Mouse (Mus musculus) heart, embryonic 10.5 days (tissue): ENCODE data around the gene Rpa2. TPM values are rescaled to one million over a fixed set of nuclear protein-coding genes. Genes with fewer than 3 reads are reported as not detected.
"Not testable (repeated sequence)": the region's sequence is repeated elsewhere in the genome, so short reads cannot be mapped to it uniquely, and the experiment has no call there.

Experiments
- DNase-seq: peaks from one replicate; pipeline ENCODE4 v3.0.0-alpha.2; 2017; ENCODE audit warnings: low spot score
- H3K27ac ChIP-seq: fragments of 300-500 bp; sonication (generic); 2 replicates; pipeline ENCODE4 v1.5.1; 2016; ENCODE audit warnings: mild to moderate bottlenecking
- H3K27me3 ChIP-seq: fragments of 300-500 bp; sonication (generic); 2 replicates; pipeline ENCODE4 v1.6.1; 2016; ENCODE audit warnings: mild to moderate bottlenecking; ENCODE audit not compliant: poor library complexity, insufficient read depth, severe bottlenecking
- H3K36me3 ChIP-seq: fragments of 300-500 bp; sonication (generic); 2 replicates; pipeline ENCODE4 v1.6.1; 2016; ENCODE audit warnings: mild to moderate bottlenecking, moderate library complexity
- H3K4me1 ChIP-seq: fragments of 300-500 bp; sonication (generic); 2 replicates; pipeline ENCODE4 v1.6.1; 2016; ENCODE audit warnings: mild to moderate bottlenecking
- H3K4me3 ChIP-seq: fragments of 300-500 bp; sonication (generic); 2 replicates; pipeline ENCODE4 v1.5.1; 2016; ENCODE audit warnings: mild to moderate bottlenecking, moderate library complexity
- H3K9me3 ChIP-seq: fragments of 300-500 bp; sonication (generic); 2 replicates; pipeline ENCODE4 v1.6.1; 2016; ENCODE audit warnings: mild to moderate bottlenecking, moderate library complexity
- WGBS: fragments of 180-500 bp; shearing (Covaris S2); methylation state at CpG from one replicate; pipeline ENCODE4 v1.1.7; 2016; 5-methylcytosine and 5-hydroxymethylcytosine counted together
- polyA plus RNA-seq: library from polyadenylated mRNA; unstranded; fragments of >200 nt; fragmentation: Nextera tagmentation; extraction: Ambion mirVana; gene quantifications from 2 replicates; pipeline ENCODE4 v1.2.1, GENCODE M21; 2016

The Rpa2 gene
- polyA plus RNA-seq, 1 experiment from 2014 or later, result 131 TPM

- H3K27me3 ChIP-seq, result no peaks in the 10 kb centered on the region
- peak overlapping the region; percentile 25; the same call in 1 of the 2 replicates for H3K27ac ChIP-seq
- H3K4me1 ChIP-seq, result peaks cover 20% of the 10 kb centered on the region
- WGBS, result 44% methylated on average over 9 of the region's 9 CpGs
- no peak for DNase-seq
- H3K4me3 ChIP-seq, result no peak overlapping the region
- no peaks in the 10 kb centered on the region for H3K36me3 ChIP-seq
- H3K9me3 ChIP-seq, result no peaks in the 10 kb centered on the region
Measured at GRCm38 (mm10) chr4:132747664-132748259, 20.4 kb upstream of the Rpa2 start.

- 91% methylated on average over 4 of the region's 4 CpGs for whole genome bisulfite sequencing
- DNase-seq, result no peak
- H3K27ac ChIP-seq, result no peak overlapping the region
Measured at GRCm38 (mm10) chr4:132748778-132749177, 19.4 kb upstream of the Rpa2 start.

GRCm38 (mm10) chr4:132749258-132749982, 18.7 kb upstream of the Rpa2 start:
- no peaks in the 10 kb centered on the region for H3K36me3 ChIP-seq
- whole genome bisulfite sequencing, result 80% methylated on average over 6 of the region's 6 CpGs
- peaks cover 18% of the 10 kb centered on the region for H3K4me1 ChIP-seq
- H3K4me3 ChIP-seq, result no peak overlapping the region
- H3K27me3 ChIP-seq, result no peaks in the 10 kb centered on the region
- no peaks in the 10 kb centered on the region for H3K9me3 ChIP-seq
- DNase-seq, result no peak
- H3K27ac ChIP-seq, result no peak overlapping the region

More at GRCm38 (mm10) chr4:132748778-132749177, 19.4 kb upstream of the Rpa2 start:
- Histone ChIP-seq H3K9me3 (no peaks in the 10 kb centered on the region), H3K27me3 (no peaks in the 10 kb centered on the region), H3K4me3 (no peak overlapping the region), H3K36me3 (no peaks in the 10 kb centered on the region), H3K4me1 (peaks cover 24% of the 10 kb centered on the region)

- no peak overlapping the region for H3K27ac ChIP-seq
- peaks cover 14% of the 10 kb centered on the region for H3K27me3 ChIP-seq
- H3K36me3 ChIP-seq, result no peaks in the 10 kb centered on the region
- H3K4me3 ChIP-seq, result no peak overlapping the region
- peaks cover 12% of the 10 kb centered on the region for H3K4me1 ChIP-seq
- 49% methylated on average over 6 of the region's 6 CpGs for WGBS
- no peak for DNase-seq
- H3K9me3 ChIP-seq, result no peaks in the 10 kb centered on the region
Measured at GRCm38 (mm10) chr4:132752992-132753391, 15.1 kb upstream of the Rpa2 start.

- H3K27ac ChIP-seq, result peak within 1 kb of the TSS; percentile 72
Measured at GRCm38 (mm10) chr4:132756974-132757373, 11.2 kb upstream of the Rpa2 start, which contains the start of gene Smpdl3b. TSS of gene Smpdl3b (minus strand) at chr4:132757252.

GRCm38 (mm10) chr4:132757633-132758351, 10.3 kb upstream of the Rpa2 start:
- Histone ChIP-seq H3K27ac (no peak overlapping the region), H3K9me3 (no peaks in the 10 kb centered on the region), H3K4me1 (peaks cover 8% of the 10 kb centered on the region), H3K4me3 (no peak overlapping the region), H3K27me3 (peaks cover 17% of the 10 kb centered on the region), H3K36me3 (no peaks in the 10 kb centered on the region)
- no peak for DNase-seq
- 73% methylated on average over 7 of the region's 7 CpGs for WGBS

More at GRCm38 (mm10) chr4:132756974-132757373, 11.2 kb upstream of the Rpa2 start, which contains the start of gene Smpdl3b:
- Histone ChIP-seq H3K9me3 (no peaks in the 10 kb centered on the region), H3K4me3 (peak within 1 kb of the TSS; percentile 60), H3K4me1 (peaks cover 12% of the 10 kb centered on the region), H3K27me3 (peaks cover 17% of the 10 kb centered on the region), H3K36me3 (no peaks in the 10 kb centered on the region)
- 2% methylated on average over 22 of the region's 22 CpGs for WGBS
- DNase-seq, result peak; percentile 91

- Histone ChIP-seq H3K27me3 (peaks cover 17% of the 10 kb centered on the region), H3K9me3 (no peaks in the 10 kb centered on the region), H3K4me1 (peaks cover 4% of the 10 kb centered on the region; the same call in 1 of the 2 replicates), H3K27ac (no peak overlapping the region), H3K4me3 (no peak overlapping the region), H3K36me3 (no peaks in the 10 kb centered on the region)
- WGBS, result 50% methylated on average over 3 of the region's 3 CpGs
- no peak for DNase-seq
Measured at GRCm38 (mm10) chr4:132760296-132760695, 7.8 kb upstream of the Rpa2 start.

- H3K4me3 ChIP-seq, result no peak overlapping the region
- no peaks in the 10 kb centered on the region for H3K36me3 ChIP-seq
- no peaks in the 10 kb centered on the region for H3K9me3 ChIP-seq
- 70% methylated on average over 6 of the region's 6 CpGs for WGBS
- H3K27me3 ChIP-seq, result peaks cover 6% of the 10 kb centered on the region; the same call in 1 of the 2 replicates
- DNase-seq, result no peak
- H3K4me1 ChIP-seq, result no peaks in the 10 kb centered on the region
- no peak overlapping the region for H3K27ac ChIP-seq
Measured at GRCm38 (mm10) chr4:132762602-132763001, 5.5 kb upstream of the Rpa2 start.

- 81% methylated on average over 3 of the region's 3 CpGs for WGBS
- H3K36me3 ChIP-seq, DNase-seq, H3K27me3 ChIP-seq, H3K27ac ChIP-seq, H3K4me1 ChIP-seq, H3K4me3 ChIP-seq, H3K9me3 ChIP-seq: not testable (repeated sequence)
Measured at GRCm38 (mm10) chr4:132763125-132763524, 5.0 kb upstream of the Rpa2 start.

- DNase-seq, result no peak
- no peaks in the 10 kb centered on the region for H3K9me3 ChIP-seq
- H3K27ac ChIP-seq, result no peak overlapping the region
- 92% methylated on average over 9 of the region's 9 CpGs for WGBS
- H3K36me3 ChIP-seq, result peaks cover 67% of the 10 kb centered on the region
- peaks cover 9% of the 10 kb centered on the region for H3K4me1 ChIP-seq
- no peaks in the 10 kb centered on the region for H3K27me3 ChIP-seq
- no peak overlapping the region for H3K4me3 ChIP-seq
Measured at GRCm38 (mm10) chr4:132771776-132772175, 3.6 kb downstream of the Rpa2 start.

- Histone ChIP-seq H3K36me3 (peaks cover 97% of the 10 kb centered on the region), H3K27me3 (no peaks in the 10 kb centered on the region), H3K4me3 (no peak overlapping the region), H3K27ac (no peak overlapping the region), H3K9me3 (no peaks in the 10 kb centered on the region), H3K4me1 (no peaks in the 10 kb centered on the region)
- WGBS, result 85% methylated on average over 3 of the region's 3 CpGs
- no peak for DNase-seq
Measured at GRCm38 (mm10) chr4:132774905-132775304, 6.8 kb downstream of the Rpa2 start.

- WGBS, result 87% methylated on average over 5 of the region's 5 CpGs
- DNase-seq, result peak; percentile 83
- H3K27ac ChIP-seq, result no peak overlapping the region
- H3K9me3 ChIP-seq, result no peaks in the 10 kb centered on the region
- peaks cover 86% of the 10 kb centered on the region for H3K36me3 ChIP-seq
- no peaks in the 10 kb centered on the region for H3K4me1 ChIP-seq
- no peaks in the 10 kb centered on the region for H3K27me3 ChIP-seq
- H3K4me3 ChIP-seq, result no peak overlapping the region
Measured at GRCm38 (mm10) chr4:132776764-132777163, 8.6 kb downstream of the Rpa2 start.
